Mouse (Mus musculus): ENCODE results near the gene Plekhh2.

- TF ChIP-seq CTCF (conservative IDR thresholded peaks at IDR 0.05; ENCODE audit: low read length), result no peak
- TF ChIP-seq NANOG (IDR thresholded peaks at IDR 0.05; ENCODE audit: borderline replicate concordance, low read length), result no peak
- no peak for TF ChIP-seq POU5F1 (IDR thresholded peaks at IDR 0.05; ENCODE audit: borderline replicate concordance, low read length)
These were observed 33.4 kb upstream of the Plekhh2 start for GRCm38 (mm10) chr17:84478276-84478675.
